Mouse (Mus musculus): ENCODE results near the gene Eri3. TPM values are rescaled to one million over a fixed set of nuclear protein-coding genes. Genes with fewer than 3 reads are reported as not detected.

The Eri3 gene
- polyA plus RNA-seq, 1 experiment from 2014 or later, result 267 TPM

- no peak overlapping the region for H3K4me2 ChIP-seq (replicated peaks)
- H3K4me3 ChIP-seq (replicated peaks; ENCODE audit: low read length), result no peak overlapping the region
- no peak for ATAC-seq (ENCODE audit: low FRiP score)
- no peak for DNase-seq (ENCODE audit: low spot score)
- 90% methylated on average over 5 of the region's 5 CpGs for WGBS
- no peaks in the 10 kb centered on the region for H3K27me3 ChIP-seq (ENCODE audit: control insufficient read depth, insufficient read depth, low read length)
- H3K27ac ChIP-seq, result no peak overlapping the region
- no peak overlapping the region for H3K9ac ChIP-seq
- peaks cover 58% of the 10 kb centered on the region for H3K36me3 ChIP-seq (replicated peaks; ENCODE audit: control insufficient read depth, insufficient read depth)
- H3K4me1 ChIP-seq (replicated peaks; ENCODE audit: control insufficient read depth, insufficient read depth, low read length), result peaks cover 9% of the 10 kb centered on the region; the same call in 1 of the 2 replicates
- H3K9me3 ChIP-seq (ENCODE audit: control insufficient read depth, low read length), result no peaks in the 10 kb centered on the region
These were observed 42.0 kb downstream of the Eri3 start for GRCm38 (mm10) chr4:117592206-117592605.

- Histone ChIP-seq H3K4me2 (replicated peaks) (no peak overlapping the region), H3K9ac (no peak overlapping the region), H3K4me1 (replicated peaks; ENCODE audit: control insufficient read depth, insufficient read depth, low read length) (no peaks in the 10 kb centered on the region), H3K9me3 (ENCODE audit: control insufficient read depth, low read length) (no peaks in the 10 kb centered on the region), H3K36me3 (replicated peaks; ENCODE audit: control insufficient read depth, insufficient read depth) (peaks cover 77% of the 10 kb centered on the region), H3K27ac (no peak overlapping the region), H3K27me3 (ENCODE audit: control insufficient read depth, insufficient read depth, low read length) (no peaks in the 10 kb centered on the region), H3K4me3 (replicated peaks; ENCODE audit: low read length) (no peak overlapping the region)
- 66% methylated on average over 10 of the region's 10 CpGs for WGBS
- DNase-seq (ENCODE audit: low spot score), result no peak
- no peak for ATAC-seq (ENCODE audit: low FRiP score)
These were observed 45.1 kb downstream of the Eri3 start for GRCm38 (mm10) chr4:117595293-117595692.

- H3K4me3 ChIP-seq (replicated peaks; ENCODE audit: low read length), result no peak overlapping the region
- peak; percentile 34; the same call in 1 of the 2 replicates for ATAC-seq (ENCODE audit: low FRiP score)
- 56% methylated on average over 7 of the region's 7 CpGs for WGBS
- no peak overlapping the region for H3K9ac ChIP-seq
- H3K4me1 ChIP-seq (replicated peaks; ENCODE audit: control insufficient read depth, insufficient read depth, low read length), result peaks cover 16% of the 10 kb centered on the region
- no peak for DNase-seq (ENCODE audit: low spot score)
- H3K27me3 ChIP-seq (ENCODE audit: control insufficient read depth, insufficient read depth, low read length), result no peaks in the 10 kb centered on the region
- peaks cover 36% of the 10 kb centered on the region for H3K36me3 ChIP-seq (replicated peaks; ENCODE audit: control insufficient read depth, insufficient read depth)
- H3K9me3 ChIP-seq (ENCODE audit: control insufficient read depth, low read length), result no peaks in the 10 kb centered on the region
- 0 out of 2 replicates have a peak overlapping the region, but pooled peaks have one; percentile 47 for H3K27ac ChIP-seq
- H3K4me2 ChIP-seq (replicated peaks), result no peak overlapping the region
These were observed 49.9 kb downstream of the Eri3 start for GRCm38 (mm10) chr4:117599986-117600565.

GRCm38 (mm10) chr4:117601338-117601776, 51.2 kb downstream of the Eri3 start:
- H3K27me3 ChIP-seq (ENCODE audit: control insufficient read depth, insufficient read depth, low read length), result no peaks in the 10 kb centered on the region
- WGBS, result 15% methylated on average over 5 of the region's 5 CpGs
- H3K4me2 ChIP-seq (replicated peaks), result no peak overlapping the region
- H3K9ac ChIP-seq, result no peak overlapping the region
- H3K4me1 ChIP-seq (replicated peaks; ENCODE audit: control insufficient read depth, insufficient read depth, low read length), result peaks cover 27% of the 10 kb centered on the region
- H3K9me3 ChIP-seq (ENCODE audit: control insufficient read depth, low read length), result no peaks in the 10 kb centered on the region
- H3K4me3 ChIP-seq (replicated peaks; ENCODE audit: low read length), result no peak overlapping the region
- ATAC-seq (ENCODE audit: low FRiP score) (no peak), DNase-seq (ENCODE audit: low spot score) (no peak)
- H3K36me3 ChIP-seq (replicated peaks; ENCODE audit: control insufficient read depth, insufficient read depth), result peaks cover 32% of the 10 kb centered on the region
- H3K27ac ChIP-seq, result peak overlapping the region; percentile 17; the same call in 1 of the 2 replicates

GRCm38 (mm10) chr4:117605099-117605953, 55.2 kb downstream of the Eri3 start:
- H3K36me3 ChIP-seq (replicated peaks; ENCODE audit: control insufficient read depth, insufficient read depth), result no peaks in the 10 kb centered on the region
- peak overlapping the region; percentile 82 for H3K27ac ChIP-seq
- ATAC-seq (ENCODE audit: low FRiP score) (peak; percentile 21; the same call in 1 of the 2 replicates), DNase-seq (ENCODE audit: low spot score) (no peak)
- H3K4me3 ChIP-seq (replicated peaks; ENCODE audit: low read length), result no peak overlapping the region
- no peaks in the 10 kb centered on the region for H3K9me3 ChIP-seq (ENCODE audit: control insufficient read depth, low read length)
- peaks cover 38% of the 10 kb centered on the region for H3K4me1 ChIP-seq (replicated peaks; ENCODE audit: control insufficient read depth, insufficient read depth, low read length)
- H3K4me2 ChIP-seq (replicated peaks), result no peak overlapping the region
- H3K9ac ChIP-seq, result peak overlapping the region; percentile 32
- no peaks in the 10 kb centered on the region for H3K27me3 ChIP-seq (ENCODE audit: control insufficient read depth, insufficient read depth, low read length)
- 15% methylated on average over 16 of the region's 16 CpGs for WGBS

GRCm38 (mm10) chr4:117605954-117606227, 55.7 kb downstream of the Eri3 start:
- peaks cover 38% of the 10 kb centered on the region for H3K4me1 ChIP-seq (replicated peaks; ENCODE audit: control insufficient read depth, insufficient read depth, low read length)
- H3K27ac ChIP-seq, result peak overlapping the region; percentile 82
- no peak overlapping the region for H3K4me2 ChIP-seq (replicated peaks)
- WGBS, result 19% methylated on average over 1 of the region's 1 CpGs
- H3K9ac ChIP-seq, result peak overlapping the region; percentile 32; the same call in 1 of the 2 replicates
- DNase-seq (ENCODE audit: low spot score), result no peak
- H3K4me3 ChIP-seq (replicated peaks; ENCODE audit: low read length), result no peak overlapping the region
- no peaks in the 10 kb centered on the region for H3K9me3 ChIP-seq (ENCODE audit: control insufficient read depth, low read length)
- H3K27me3 ChIP-seq (ENCODE audit: control insufficient read depth, insufficient read depth, low read length), result no peaks in the 10 kb centered on the region
- ATAC-seq (ENCODE audit: low FRiP score), result peak; percentile 32; the same call in 1 of the 2 replicates
- no peaks in the 10 kb centered on the region; the same call in 1 of the 2 replicates for H3K36me3 ChIP-seq (replicated peaks; ENCODE audit: control insufficient read depth, insufficient read depth)

- Histone ChIP-seq H3K27ac (no peak overlapping the region), H3K9ac (no peak overlapping the region), H3K9me3 (ENCODE audit: control insufficient read depth, low read length) (no peaks in the 10 kb centered on the region), H3K27me3 (ENCODE audit: control insufficient read depth, insufficient read depth, low read length) (no peaks in the 10 kb centered on the region), H3K36me3 (replicated peaks; ENCODE audit: control insufficient read depth, insufficient read depth) (peaks cover under 1% of the 10 kb centered on the region; the same call in 1 of the 2 replicates), H3K4me3 (replicated peaks; ENCODE audit: low read length) (no peak overlapping the region), H3K4me1 (replicated peaks; ENCODE audit: control insufficient read depth, insufficient read depth, low read length) (peaks cover 33% of the 10 kb centered on the region), H3K4me2 (replicated peaks) (no peak overlapping the region)
- DNase-seq (ENCODE audit: low spot score) (no peak), ATAC-seq (ENCODE audit: low FRiP score) (no peak)
- WGBS, result 81% methylated on average over 5 of the region's 5 CpGs
These were observed 56.9 kb downstream of the Eri3 start for GRCm38 (mm10) chr4:117606831-117607610.

- H3K4me2 ChIP-seq (replicated peaks), result no peak overlapping the region
- no peak overlapping the region; the same call in 1 of the 2 replicates for H3K27ac ChIP-seq
- H3K27me3 ChIP-seq (ENCODE audit: control insufficient read depth, insufficient read depth, low read length), result no peaks in the 10 kb centered on the region
- 46% methylated on average over 9 of the region's 9 CpGs for WGBS
- H3K4me3 ChIP-seq (replicated peaks; ENCODE audit: low read length), result no peak overlapping the region
- H3K36me3 ChIP-seq (replicated peaks; ENCODE audit: control insufficient read depth, insufficient read depth), result peaks cover 7% of the 10 kb centered on the region
- no peaks in the 10 kb centered on the region for H3K9me3 ChIP-seq (ENCODE audit: control insufficient read depth, low read length)
- H3K9ac ChIP-seq, result no peak overlapping the region
- DNase-seq (ENCODE audit: low spot score) (no peak), ATAC-seq (ENCODE audit: low FRiP score) (peak; percentile 49)
- H3K4me1 ChIP-seq (replicated peaks; ENCODE audit: control insufficient read depth, insufficient read depth, low read length), result peaks cover 33% of the 10 kb centered on the region
These were observed 58.1 kb downstream of the Eri3 start for GRCm38 (mm10) chr4:117608265-117608664.
